Mouse (Mus musculus) MEL (cell line): ENCODE data around the gene Kcnmb4. TPM values are rescaled to one million over a fixed set of nuclear protein-coding genes. Genes with fewer than 3 reads are reported as not detected.

Experiments
- DNase-seq: peaks from one replicate; pipeline ENCODE4 v3.0.0; 2011; ENCODE audit warnings: low read depth, low spot score
- H3K27ac ChIP-seq: 2 replicates; pipeline ENCODE4 v1.5.1; 2012; ENCODE audit warnings: low read depth, mild to moderate bottlenecking, control low read depth, low read length, moderate library complexity; ENCODE audit not compliant: control insufficient read depth
- H3K27me3 ChIP-seq, 2 experiments: fragments of 150-350 bp in 1 of 2; sonication (generic) in 1 of 2; 2 replicates each; pipeline ENCODE4 v1.6.1; 2012; ENCODE audit warnings: low read length in 2 of 2, mild to moderate bottlenecking in 2 of 2, improper control_type of control experiment in 1 of 2, moderate library complexity in 1 of 2; ENCODE audit not compliant: insufficient read depth in 2 of 2, control insufficient read depth in 1 of 2
- H3K36me3 ChIP-seq, 2 experiments: 2 replicates each; pipeline ENCODE4 v1.6.1; 2012 to 2014; ENCODE audit warnings: low read length in 2 of 2, improper control_type of control experiment in 1 of 2, inconsistent platforms in 1 of 2, mild to moderate bottlenecking in 1 of 2; ENCODE audit not compliant: insufficient read depth in 2 of 2, control insufficient read depth in 1 of 2
- H3K4me1 ChIP-seq, 2 experiments: fragments of 150-350 bp in 1 of 2; sonication (generic) in 1 of 2; 2 replicates each; pipeline ENCODE4 v1.6.1; 2012; ENCODE audit warnings: low read length in 2 of 2, improper control_type of control experiment in 1 of 2, mild to moderate bottlenecking in 1 of 2; ENCODE audit not compliant: insufficient read depth in 2 of 2, control insufficient read depth in 1 of 2
- H3K4me3 ChIP-seq, 2 experiments: fragments of 150-350 bp in 1 of 2; sonication (generic) in 1 of 2; 2 replicates each; pipeline ENCODE4 v1.5.1; 2012; ENCODE audit warnings: low read depth in 2 of 2, low read length in 2 of 2, mild to moderate bottlenecking in 2 of 2, moderate library complexity in 2 of 2, control low read depth in 1 of 2, improper control_type of control experiment in 1 of 2; ENCODE audit not compliant: control insufficient read depth in 1 of 2, insufficient read depth in 1 of 2
- H3K79me2 ChIP-seq: 2 replicates; pipeline ENCODE4 v1.6.1; 2012; ENCODE audit warnings: mild to moderate bottlenecking, low read length, moderate library complexity; ENCODE audit not compliant: control insufficient read depth, poor library complexity, insufficient read depth
- H3K9ac ChIP-seq: 2 replicates; pipeline ENCODE4 v1.6.1; 2012; ENCODE audit warnings: low read depth, mild to moderate bottlenecking, control low read depth, low read length, moderate library complexity; ENCODE audit not compliant: control insufficient read depth, poor library complexity, severe bottlenecking
- H3K9me3 ChIP-seq: fragments of 150-350 bp; sonication (generic); replicated peaks from 2 replicates; pipeline ENCODE4 v1.6.1; 2012; ENCODE audit warnings: mild to moderate bottlenecking, low read length, improper control_type of control experiment, moderate library complexity; ENCODE audit not compliant: insufficient read depth
- CHD1 ChIP-seq: IDR thresholded peaks from 2 replicates; pipeline ENCODE4 v1.6.1; 2012; ENCODE audit warnings: low read depth, mild to moderate bottlenecking, inconsistent platforms, low read length, improper control_type of control experiment
- ELF1 ChIP-seq: IDR thresholded peaks from 2 replicates; pipeline ENCODE4 v1.6.1; 2014; ENCODE audit warnings: low read depth, mild to moderate bottlenecking, inconsistent platforms, low read length, improper control_type of control experiment, moderate library complexity
- EP300 ChIP-seq, 2 experiments: IDR thresholded peaks; 2 replicates each; pipeline ENCODE4 v1.6.1; 2011; ENCODE audit warnings: improper control_type of control experiment in 2 of 2, low read length in 2 of 2, low read depth in 1 of 2, mild to moderate bottlenecking in 1 of 2
- ETS1 ChIP-seq: IDR thresholded peaks from 2 replicates; pipeline ENCODE4 v1.6.1; 2012; ENCODE audit warnings: low read depth, mild to moderate bottlenecking, inconsistent platforms, low read length, improper control_type of control experiment, moderate library complexity
- GATA1 ChIP-seq: IDR thresholded peaks from 2 replicates; pipeline ENCODE4 v1.6.1; 2011; ENCODE audit warnings: low read depth, low read length, improper control_type of control experiment
- KAT2A ChIP-seq: conservative IDR thresholded peaks from 2 replicates; pipeline ENCODE4 v1.6.1; 2012; ENCODE audit warnings: low read depth, low read length, improper control_type of control experiment, inconsistent platforms
- MAX ChIP-seq: IDR thresholded peaks from 2 replicates; pipeline ENCODE4 v1.6.1; 2011; ENCODE audit warnings: low read length, improper control_type of control experiment
- MAZ ChIP-seq: IDR thresholded peaks from 2 replicates; pipeline ENCODE4 v1.6.1; 2012; ENCODE audit warnings: low read depth, mild to moderate bottlenecking, inconsistent platforms, low read length, improper control_type of control experiment
- MEF2A ChIP-seq: IDR thresholded peaks from 2 replicates; pipeline ENCODE4 v1.6.1; 2014; ENCODE audit warnings: low read depth, mild to moderate bottlenecking, inconsistent platforms, low read length, improper control_type of control experiment; ENCODE audit not compliant: poor library complexity, insufficient replicate concordance, severe bottlenecking; ENCODE audit errors: extremely low read depth
- MXI1 ChIP-seq: IDR thresholded peaks from 2 replicates; pipeline ENCODE4 v1.6.1; 2011; ENCODE audit warnings: mild to moderate bottlenecking, low read depth, low read length, improper control_type of control experiment
- MYB ChIP-seq: IDR thresholded peaks from 2 replicates; pipeline ENCODE4 v1.6.1; 2011; ENCODE audit warnings: mild to moderate bottlenecking, low read depth, low read length, improper control_type of control experiment
- MYC ChIP-seq: IDR thresholded peaks from 2 replicates; pipeline ENCODE4 v1.6.1; 2011; ENCODE audit warnings: low read depth, mild to moderate bottlenecking, low read length, improper control_type of control experiment, moderate library complexity
- NELFE ChIP-seq: IDR thresholded peaks from 2 replicates; pipeline ENCODE4 v1.6.1; 2011; ENCODE audit warnings: low read depth, low read length, improper control_type of control experiment
- NRF1 ChIP-seq: IDR thresholded peaks from 2 replicates; pipeline ENCODE4 v1.6.1; 2014; ENCODE audit warnings: low read depth, mild to moderate bottlenecking, inconsistent platforms, low read length, improper control_type of control experiment, moderate library complexity; ENCODE audit not compliant: poor library complexity, insufficient read depth, severe bottlenecking
- POLR2A ChIP-seq, 2 experiments: IDR thresholded peaks; 2 replicates each; pipeline ENCODE4 v1.6.1; 2011 to 2012; ENCODE audit warnings: low read length in 2 of 2, mild to moderate bottlenecking in 2 of 2, control low read depth in 1 of 2, improper control_type of control experiment in 1 of 2, low read depth in 1 of 2, moderate library complexity in 1 of 2; ENCODE audit not compliant: control insufficient read depth in 1 of 2, insufficient read depth in 1 of 2, poor library complexity in 1 of 2
- SIN3A ChIP-seq: IDR thresholded peaks from 2 replicates; pipeline ENCODE4 v1.6.1; 2012; ENCODE audit warnings: low read length, improper control_type of control experiment, inconsistent platforms
- SMC3 ChIP-seq: IDR thresholded peaks from 2 replicates; pipeline ENCODE4 v1.6.1; 2011; ENCODE audit warnings: low read depth, low read length, improper control_type of control experiment
- TAL1 ChIP-seq: IDR thresholded peaks from 2 replicates; pipeline ENCODE4 v1.6.1; 2012; ENCODE audit warnings: mild to moderate bottlenecking, inconsistent platforms, low read length, moderate library complexity, mixed read lengths
- TCF12 ChIP-seq: IDR thresholded peaks from 2 replicates; pipeline ENCODE4 v1.6.1; 2014; ENCODE audit warnings: low read depth, mild to moderate bottlenecking, inconsistent platforms, low read length, improper control_type of control experiment, moderate library complexity
- USF2 ChIP-seq, 2 experiments: IDR thresholded peaks; 2 replicates each; pipeline ENCODE4 v1.6.1; 2011 to 2012; ENCODE audit warnings: improper control_type of control experiment in 2 of 2, low read length in 2 of 2, borderline replicate concordance in 1 of 2, inconsistent platforms in 1 of 2, low read depth in 1 of 2, mild to moderate bottlenecking in 1 of 2; ENCODE audit not compliant: insufficient read depth in 1 of 2
- ZMIZ1 ChIP-seq: IDR thresholded peaks from 2 replicates; pipeline ENCODE4 v1.6.1; 2012; ENCODE audit warnings: low read depth, mild to moderate bottlenecking, inconsistent platforms, low read length, improper control_type of control experiment, moderate library complexity
- polyA plus RNA-seq, 2 experiments: library from polyadenylated mRNA; stranded (reverse) in 1 of 2; unstranded in 1 of 2; fragments of >175 nt in 1 of 2; fragments of >200 nt in 1 of 2; gene quantifications; 2 replicates each; pipeline versions ENCODE4 v1.2.1 to v1.2.4; 2012; ENCODE audit warnings: low replicate concordance in 2 of 2, low read depth in 1 of 2; ENCODE audit not compliant: insufficient read length in 2 of 2, insufficient read depth in 1 of 2, missing spikeins in 1 of 2
- total RNA-seq: library from RNA; depleted of rRNA; stranded (reverse); fragments of 300-350 nt; gene quantifications from 2 replicates; pipeline ENCODE4 v1.2.3, GENCODE M21; 2012

Kcnmb4 gene
- total and polyA plus RNA-seq, 3 experiments: not detected

DNA sequence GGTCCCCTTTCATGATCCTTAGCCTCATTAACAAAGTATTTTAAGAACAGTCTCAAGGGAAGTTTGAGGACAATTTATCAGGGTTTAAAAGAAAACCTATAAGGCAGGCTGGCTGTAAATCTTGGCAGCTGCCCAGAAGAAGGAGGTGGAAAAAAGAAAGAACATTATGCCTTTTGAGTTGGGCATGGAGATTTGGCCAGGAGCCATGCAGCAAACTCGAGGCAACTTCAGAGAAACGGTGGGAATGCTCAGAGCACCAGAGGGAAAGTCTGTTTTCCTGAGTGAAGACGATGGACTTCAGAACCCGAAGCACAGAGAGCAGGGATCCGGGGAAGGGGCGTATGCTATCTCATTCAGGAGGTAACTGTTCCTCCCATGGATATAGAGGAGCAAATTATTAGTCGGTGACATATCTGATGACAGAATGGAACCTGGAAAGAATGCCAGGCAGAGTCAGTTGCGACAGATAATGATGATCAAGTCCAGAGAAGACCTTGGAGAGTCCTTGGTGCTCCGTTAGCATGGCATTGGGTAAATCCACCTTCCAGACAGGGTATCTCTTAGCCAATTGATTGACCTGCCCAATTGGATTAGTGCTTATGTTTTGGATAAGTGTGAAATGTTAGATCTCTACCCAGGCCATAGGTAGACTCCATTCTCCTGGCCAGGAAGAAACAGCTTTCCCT lies 79.7 kb downstream of the Kcnmb4 start:
- Histone ChIP-seq H3K4me1 (peaks cover 4 to 8% of the 10 kb centered on the region in 2 experiments; a peak in 3 of 4 replicates), H3K9me3 (no peaks in the 10 kb centered on the region), H3K27me3 (no peaks in the 10 kb centered on the region), H3K4me3 (no peak overlapping the region), H3K36me3 (peaks cover 0 to 9% of the 10 kb centered on the region in 2 experiments; a peak in 2 of 4 replicates), H3K79me2 (no peaks in the 10 kb centered on the region), H3K27ac (no peak overlapping the region), H3K9ac (no peak overlapping the region)
- no peak for TF ChIP-seq MAZ
- TF ChIP-seq GATA1: no peak
- TF ChIP-seq MYC: no peak
- TF ChIP-seq TAL1: no peak
- TF ChIP-seq KAT2A: no peak
- no peak for TF ChIP-seq USF2 (IDR thresholded peaks at IDR 0.05; ENCODE audit: borderline replicate concordance in 1 of 2, insufficient read depth in 1 of 2, low read depth in 1 of 2, low read length in 2 of 2)
- no peak for TF ChIP-seq MYB
- no peak for TF ChIP-seq MAX
- no peak for TF ChIP-seq SIN3A
- TF ChIP-seq MXI1: no peak
- TF ChIP-seq SMC3: no peak
- TF ChIP-seq NELFE: no peak
- TF ChIP-seq EP300 (IDR thresholded peaks at IDR 0.05; ENCODE audit: low read depth in 1 of 2, low read length in 2 of 2): no peak
- TF ChIP-seq NRF1: no peak
- peak; percentile 6 for DNase-seq

DNA sequence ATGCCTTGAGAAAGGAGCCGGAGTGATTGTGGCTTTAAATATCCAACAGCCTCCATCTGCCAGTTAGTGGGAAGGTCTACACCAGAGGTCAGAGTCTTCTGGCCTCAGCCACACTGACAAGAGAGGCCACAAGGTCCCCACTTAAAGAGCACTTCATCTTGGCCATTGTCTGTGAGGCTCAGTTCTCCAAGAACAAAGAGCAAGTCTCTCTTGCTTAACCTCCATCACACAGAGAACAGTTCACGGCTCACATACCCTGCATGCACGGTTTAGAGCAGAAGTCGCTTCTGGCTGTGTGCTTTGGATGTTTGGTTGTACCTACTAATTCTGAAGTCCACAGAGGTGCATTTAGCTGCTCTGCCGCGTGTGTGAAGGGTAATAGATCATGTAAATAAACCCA lies 84.8 kb downstream of the Kcnmb4 start:
- no peak overlapping the region for H3K4me3 ChIP-seq
- DNase-seq: no peak
- TF ChIP-seq EP300 (IDR thresholded peaks at IDR 0.05; ENCODE audit: low read depth in 1 of 2, low read length in 2 of 2) (no peak), TAL1 (no peak), ETS1 (no peak), TCF12 (no peak), NELFE (no peak), ZMIZ1 (no peak), ELF1 (no peak), POLR2A (IDR thresholded peaks at IDR 0.05; ENCODE audit: control insufficient read depth in 1 of 2, insufficient read depth in 1 of 2, low read depth in 1 of 2, low read length in 2 of 2, poor library complexity in 1 of 2) (no peak), MEF2A (no peak), CHD1 (no peak)
- peaks cover 0 to 3% of the 10 kb centered on the region in 2 experiments; a peak in 2 of 4 replicates for H3K36me3 ChIP-seq
- no peaks in the 10 kb centered on the region for H3K27me3 ChIP-seq
- H3K9ac ChIP-seq: no peak overlapping the region
- no peaks in the 10 kb centered on the region for H3K79me2 ChIP-seq
- peaks cover under 1 to 3% of the 10 kb centered on the region in 2 experiments; a peak in 3 of 4 replicates for H3K4me1 ChIP-seq
- H3K9me3 ChIP-seq: no peaks in the 10 kb centered on the region
- no peak overlapping the region for H3K27ac ChIP-seq
